7 mouse cellular contexts compared by ENCODE assay signal in genomic region chr11:105943133-105944102, GRCm38 (mm10). TPM values are rescaled to one million over a fixed set of nuclear protein-coding genes. Genes with fewer than 3 reads are reported as not detected.
DNase-seq lines count a peak whose midpoint lies in the region; ATAC-seq and TF ChIP-seq lines count a peak whose summit lies in the region.

No protein-coding gene starts in this region.

- H3K4me2 ChIP-seq in forebrain, embryonic 15.5 days (replicated peaks) = peak overlapping the region; percentile 70
- H3K4me2 ChIP-seq in intestine, embryonic 14.5 days (ENCODE audit: low read length) = peak overlapping the region; percentile 97
- peak overlapping the region; percentile 95 for H3K4me2 ChIP-seq in liver, postnatal 0 days (ENCODE audit: low read depth, low read length)
- H3K4me2 ChIP-seq in neural tube, embryonic 15.5 days = peak overlapping the region; percentile 93

- H3K27me3 ChIP-seq in forebrain, embryonic 15.5 days = no peaks in the 10 kb centered on the region
- H3K27me3 ChIP-seq in intestine, embryonic 14.5 days (replicated peaks; ENCODE audit: control insufficient read depth, insufficient read depth, low read length) = peaks cover 8% of the 10 kb centered on the region; the same call in 1 of the 2 replicates
- H3K27me3 ChIP-seq in liver, postnatal 0 days (ENCODE audit: insufficient read depth, low read length) = peaks cover 18% of the 10 kb centered on the region; the same call in 1 of the 2 replicates
- no peaks in the 10 kb centered on the region for H3K27me3 ChIP-seq in neural tube, embryonic 15.5 days (replicated peaks)

- TF ChIP-seq EP300 in liver, postnatal 0 days (IDR thresholded peaks at IDR 0.05; ENCODE audit: low read depth) = no peak

- no peaks in the 10 kb centered on the region for H3K9me3 ChIP-seq in forebrain, embryonic 15.5 days
- no peaks in the 10 kb centered on the region for H3K9me3 ChIP-seq in intestine, embryonic 14.5 days (ENCODE audit: control insufficient read depth, low read length)
- no peaks in the 10 kb centered on the region for H3K9me3 ChIP-seq in liver, postnatal 0 days (ENCODE audit: low read length)
- no peaks in the 10 kb centered on the region for H3K9me3 ChIP-seq in neural tube, embryonic 15.5 days (replicated peaks)

- peaks cover 13% of the 10 kb centered on the region for H3K4me1 ChIP-seq in forebrain, embryonic 15.5 days
- H3K4me1 ChIP-seq in intestine, embryonic 14.5 days (replicated peaks; ENCODE audit: control insufficient read depth, insufficient read depth, low read length) = peaks cover 9% of the 10 kb centered on the region; the same call in 1 of the 2 replicates
- H3K4me1 ChIP-seq in liver, postnatal 0 days (ENCODE audit: insufficient read depth) = peaks cover 6% of the 10 kb centered on the region
- H3K4me1 ChIP-seq in neural tube, embryonic 15.5 days = peaks cover 24% of the 10 kb centered on the region

- peak; percentile 87 for DNase-seq in MN1 (ENCODE audit: low spot score)
- peak; percentile 74 for DNase-seq in adrenal gland, postnatal 25 days
- DNase-seq in intestine, embryonic 14.5 days (ENCODE audit: low spot score) = peak; percentile 77
- DNase-seq in liver, postnatal 0 days = peak; percentile 30
- DNase-seq in layer of hippocampus, adult 8-10 months (ENCODE audit: low spot score in 2 of 2) = no peak

- H3K4me3 ChIP-seq in forebrain, embryonic 15.5 days = peak overlapping the region; percentile 55
- H3K4me3 ChIP-seq in intestine, embryonic 14.5 days (ENCODE audit: low read depth, low read length) = peak overlapping the region; percentile 56
- peak overlapping the region; percentile 61 for H3K4me3 ChIP-seq in liver, postnatal 0 days (ENCODE audit: low read depth, low read length)
- peak overlapping the region; percentile 70 for H3K4me3 ChIP-seq in neural tube, embryonic 15.5 days (replicated peaks)

- peak overlapping the region; percentile 51 for H3K9ac ChIP-seq in forebrain, embryonic 15.5 days (replicated peaks)
- peak overlapping the region; percentile 56 for H3K9ac ChIP-seq in intestine, embryonic 14.5 days (ENCODE audit: low read length)
- H3K9ac ChIP-seq in liver, postnatal 0 days (replicated peaks) = peak overlapping the region; percentile 44
- peak overlapping the region; percentile 65 for H3K9ac ChIP-seq in neural tube, embryonic 15.5 days (replicated peaks)

- peak; percentile 57 for ATAC-seq in forebrain, embryonic 15.5 days (replicated peaks)
- peak; percentile 61 for ATAC-seq in intestine, embryonic 14.5 days (replicated peaks; ENCODE audit: low FRiP score, low TSS enrichment, low read depth)
- ATAC-seq in liver, postnatal 0 days = no peak
- ATAC-seq in neural tube, embryonic 15.5 days (ENCODE audit: low FRiP score) = peak; percentile 68

- H3K36me3 ChIP-seq in forebrain, embryonic 15.5 days = no peaks in the 10 kb centered on the region
- H3K36me3 ChIP-seq in intestine, embryonic 14.5 days (ENCODE audit: control insufficient read depth, insufficient read depth, low read length) = no peaks in the 10 kb centered on the region
- H3K36me3 ChIP-seq in liver, postnatal 0 days (replicated peaks; ENCODE audit: insufficient read depth, low read length) = no peaks in the 10 kb centered on the region
- no peaks in the 10 kb centered on the region for H3K36me3 ChIP-seq in neural tube, embryonic 15.5 days

- TF ChIP-seq CTCF in liver, postnatal 0 days (IDR thresholded peaks at IDR 0.05; ENCODE audit: low read depth) = no peak

- WGBS in forebrain, embryonic 15.5 days = 4% methylated on average over 47 of the region's 47 CpGs
- 6% methylated on average over 36 of the region's 47 CpGs for WGBS in intestine, embryonic 14.5 days
- 9% methylated on average over 39 of the region's 47 CpGs for WGBS in liver, postnatal 0 days (ENCODE audit: insufficient replicate concordance)
- WGBS in neural tube, embryonic 15.5 days = 6% methylated on average over 43 of the region's 47 CpGs

- no peak overlapping the region for H3K27ac ChIP-seq in forebrain, embryonic 15.5 days (replicated peaks)
- H3K27ac ChIP-seq in intestine, embryonic 14.5 days (ENCODE audit: low read depth) = peak overlapping the region; percentile 65
- no peak overlapping the region for H3K27ac ChIP-seq in liver, postnatal 0 days (ENCODE audit: low read depth)
- peak overlapping the region; percentile 54; the same call in 1 of the 2 replicates for H3K27ac ChIP-seq in neural tube, embryonic 15.5 days (replicated peaks)

RNA-seq across cellular contexts. Expression of gene Cyb561, which starts 9.7 kb away (rescaled TPM):
- 124 and 195 TPM in 2 replicates for total RNA-seq in adrenal gland, postnatal 25 days (2021)
- polyA plus RNA-seq in forebrain, embryonic 15.5 days (2015; fragmentation: Nextera tagmentation; extraction: Ambion mirVana) = 32.3 and 32.5 TPM in 2 replicates
- polyA plus RNA-seq in intestine, embryonic 14.5 days (2014; fragmentation: Nextera tagmentation; extraction: Ambion mirVana) = 38.1 TPM in 2 replicates
- polyA plus RNA-seq in liver, postnatal 0 days (2015; fragmentation: Nextera tagmentation; extraction: Ambion mirVana) = 0.89 and 0.96 TPM in 2 replicates
- polyA plus RNA-seq in neural tube, embryonic 15.5 days (2015; fragmentation: Nextera tagmentation; extraction: Ambion mirVana) = 41.3 and 42.2 TPM in 2 replicates
- 10 to 100 TPM; 48.1 to 63.3 (median 58.7) TPM for total RNA-seq in layer of hippocampus, adult 8-10 months (2022)

RNA-seq across cellular contexts. Expression of gene Ace, which starts 24.3 kb away (rescaled TPM):
- total RNA-seq in adrenal gland, postnatal 25 days (2021) = 7.3 and 8.2 TPM in 2 replicates
- polyA plus RNA-seq in forebrain, embryonic 15.5 days (2015; fragmentation: Nextera tagmentation; extraction: Ambion mirVana) = 2.3 and 2.5 TPM in 2 replicates
- polyA plus RNA-seq in intestine, embryonic 14.5 days (2014; fragmentation: Nextera tagmentation; extraction: Ambion mirVana) = 1.4 TPM in 2 replicates
- polyA plus RNA-seq in liver, postnatal 0 days (2015; fragmentation: Nextera tagmentation; extraction: Ambion mirVana) = 0.07 and 0.09 TPM in 2 replicates
- 4.1 and 4.2 TPM in 2 replicates for polyA plus RNA-seq in neural tube, embryonic 15.5 days (2015; fragmentation: Nextera tagmentation; extraction: Ambion mirVana)
- 10 to 100 TPM in 3 of 4 experiments, 1 to 10 TPM in 1; 7.8 to 10.9 (median 10.6) TPM for total RNA-seq in layer of hippocampus, adult 8-10 months (2022)

RNA-seq across cellular contexts. Expression of gene Ace3, which starts 51.1 kb away (rescaled TPM):
- total RNA-seq in adrenal gland, postnatal 25 days (2021) = not detected in 2 replicates
- polyA plus RNA-seq in forebrain, embryonic 15.5 days (2015; fragmentation: Nextera tagmentation; extraction: Ambion mirVana) = 0.08 TPM in 1 of 2 replicates, not detected in the other
- polyA plus RNA-seq in intestine, embryonic 14.5 days (2014; fragmentation: Nextera tagmentation; extraction: Ambion mirVana) = not detected in 2 replicates
- not detected in 2 replicates for polyA plus RNA-seq in liver, postnatal 0 days (2015; fragmentation: Nextera tagmentation; extraction: Ambion mirVana)
- polyA plus RNA-seq in neural tube, embryonic 15.5 days (2015; fragmentation: Nextera tagmentation; extraction: Ambion mirVana) = not detected in 2 replicates
- total RNA-seq in layer of hippocampus, adult 8-10 months (2022) = not detected

Comparison
In these comparisons a context has a peak if more than half of its experiments do, and no peak if none do; other contexts are left out.
1. DNase-seq: peak in MN1 (single experiment), adrenal gland, postnatal 25 days (single experiment), intestine, embryonic 14.5 days (single experiment) and liver, postnatal 0 days (single experiment); none in layer of hippocampus, adult 8-10 months (0 of 2).
2. H3K27ac ChIP-seq: peak in intestine, embryonic 14.5 days (single experiment) and neural tube, embryonic 15.5 days (single experiment); none in forebrain, embryonic 15.5 days (single experiment) and liver, postnatal 0 days (single experiment).
3. RNA of gene Cyb561, which starts 9.7 kb away (polyA plus RNA-seq): 41.3 to 42.2 TPM in neural tube, embryonic 15.5 days, 38.1 TPM in intestine, embryonic 14.5 days and 32.3 to 32.5 TPM in forebrain, embryonic 15.5 days; 0.89 to 0.96 TPM in liver, postnatal 0 days; every median in the first group is over 10 times any median in the second.
4. Peak in every context shown above with its lines, with median percentiles within 50 percentile points of each other: H3K4me2 ChIP-seq, H3K4me3 ChIP-seq and H3K9ac ChIP-seq.